Comparison of ENCODE assay signal across 9 mouse cellular contexts in the genomic region with DNA sequence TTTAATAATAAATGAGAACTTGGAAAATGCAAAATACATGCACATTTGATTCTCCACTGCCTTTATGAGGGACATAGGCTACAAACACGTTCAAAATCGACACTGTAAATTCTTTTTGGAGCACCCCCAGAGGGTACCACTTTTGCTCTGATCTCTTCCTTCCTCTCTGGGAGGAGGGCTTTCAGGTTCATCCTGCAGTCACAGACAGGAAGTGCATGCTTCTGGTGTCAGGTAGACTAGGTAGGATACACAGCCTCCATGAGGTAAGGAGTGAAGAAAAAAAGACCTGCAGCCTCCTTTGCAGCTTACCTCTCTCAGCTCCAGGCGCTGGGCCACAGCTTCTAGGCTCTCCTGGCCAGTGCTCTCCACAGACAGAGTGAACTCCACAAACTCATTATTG. TPM values are rescaled to one million over a fixed set of nuclear protein-coding genes. Genes with fewer than 3 reads are reported as not detected.
DNase-seq lines count a peak whose midpoint lies in the region; ATAC-seq and TF ChIP-seq lines count a peak whose summit lies in the region.
"Had no signal": no experiment of that assay in that cellular context is flagged by ENCODE, and none has a peak within 500 bp of the region (broad histone marks: within the 10 kb centered on the region; RNA-seq: fewer than 3 reads in every experiment).

No protein-coding gene starts in this region.

- no peak for TF ChIP-seq POLR2A in spleen, adult 2 months (IDR thresholded peaks at IDR 0.05; ENCODE audit: low read depth, low read length)

- H3K4me3 ChIP-seq in spleen, adult 2 months (ENCODE audit: extremely low read depth, insufficient read depth, insufficient read length) = peak overlapping the region; percentile 44; the same call in 1 of the 2 replicates
- H3K4me3 ChIP-seq in forebrain, embryonic 11.5 days (ENCODE audit: low read depth, low read length) = peak overlapping the region; percentile 47; the same call in 1 of the 2 replicates
- peak overlapping the region; percentile 62 for H3K4me3 ChIP-seq in liver, embryonic 12.5 days
- peak overlapping the region; percentile 74; the same call in 1 of the 2 replicates for H3K4me3 ChIP-seq in stomach, embryonic 16.5 days (replicated peaks; ENCODE audit: low read length)

- no peak for DNase-seq in spleen, adult 2 months (ENCODE audit: low read depth in 1 of 2, low spot score in 2 of 2)
- no peak for DNase-seq in spleen, adult 12 weeks (ENCODE audit: low spot score)
- no peak for DNase-seq in forebrain, embryonic 11.5 days (ENCODE audit: low spot score)
- DNase-seq in MN1 (ENCODE audit: low spot score) = no peak
- no peak for DNase-seq in frontal cortex, postnatal 36 days (ENCODE audit: low spot score in 2 of 2)
- no peak for DNase-seq in heart, postnatal 10 days
- DNase-seq: lung, adult 2 months had no signal

- TF ChIP-seq CTCF in spleen, adult 2 months (IDR thresholded peaks at IDR 0.05; ENCODE audit: extremely low read depth, insufficient read depth, insufficient read length, insufficient replicate concordance) = no peak

- peak overlapping the region; percentile 27 for H3K9ac ChIP-seq in forebrain, embryonic 11.5 days (ENCODE audit: low read length)
- peak overlapping the region; percentile 64 for H3K9ac ChIP-seq in liver, embryonic 12.5 days
- H3K9ac ChIP-seq in stomach, embryonic 16.5 days (ENCODE audit: low read length) = peak overlapping the region; percentile 81

- no peak overlapping the region for H3K27ac ChIP-seq in spleen, adult 2 months (ENCODE audit: insufficient read depth, low read length)
- no peak overlapping the region for H3K27ac ChIP-seq in forebrain, embryonic 11.5 days (ENCODE audit: low read depth, low read length)
- no peak overlapping the region for H3K27ac ChIP-seq in liver, embryonic 12.5 days
- no peak overlapping the region for H3K27ac ChIP-seq in stomach, embryonic 16.5 days (ENCODE audit: low read length)

- no peak for ATAC-seq in forebrain, embryonic 11.5 days (replicated peaks; ENCODE audit: low FRiP score)
- ATAC-seq in liver, embryonic 12.5 days = no peak
- ATAC-seq in stomach, embryonic 16.5 days (ENCODE audit: insufficient read depth, low FRiP score) = no peak

- intact Hi-C loops in heart, postnatal 10 days (cut with DNase I) = no loop called here

- peaks cover 14% of the 10 kb centered on the region for H3K27me3 ChIP-seq in spleen, adult 2 months (ENCODE audit: control insufficient read depth, insufficient read depth, low read length)
- no peaks in the 10 kb centered on the region for H3K27me3 ChIP-seq in forebrain, embryonic 11.5 days (ENCODE audit: control insufficient read depth, insufficient read depth, low read length)
- H3K27me3 ChIP-seq in liver, embryonic 12.5 days (replicated peaks) = peaks cover 27% of the 10 kb centered on the region
- H3K27me3 ChIP-seq in stomach, embryonic 16.5 days (ENCODE audit: control insufficient read depth, insufficient read depth, low read length) = no peaks in the 10 kb centered on the region

- peak overlapping the region; percentile 88; the same call in 1 of the 2 replicates for H3K4me2 ChIP-seq in forebrain, embryonic 11.5 days (ENCODE audit: low read depth, low read length, severe bottlenecking)
- peak overlapping the region; percentile 79 for H3K4me2 ChIP-seq in liver, embryonic 12.5 days
- H3K4me2 ChIP-seq in stomach, embryonic 16.5 days (ENCODE audit: low read depth, low read length) = peak overlapping the region; percentile 71

- WGBS in spleen, adult 2 months = 29% methylated on average over 3 of the region's 3 CpGs
- 66% methylated on average over 3 of the region's 3 CpGs for WGBS in forebrain, embryonic 11.5 days
- 50% methylated on average over 3 of the region's 3 CpGs for WGBS in liver, embryonic 12.5 days (ENCODE audit: insufficient replicate concordance)
- 70% methylated on average over 3 of the region's 3 CpGs for WGBS in stomach, embryonic 16.5 days

- H3K4me1 ChIP-seq in spleen, adult 2 months (ENCODE audit: control insufficient read depth, insufficient read depth, insufficient read length) = peaks cover 3% of the 10 kb centered on the region
- H3K4me1 ChIP-seq in forebrain, embryonic 11.5 days (replicated peaks; ENCODE audit: control insufficient read depth, insufficient read depth, low read length) = peaks cover 12% of the 10 kb centered on the region; the same call in 1 of the 2 replicates
- peaks cover 21% of the 10 kb centered on the region for H3K4me1 ChIP-seq in liver, embryonic 12.5 days
- H3K4me1 ChIP-seq in stomach, embryonic 16.5 days (ENCODE audit: control insufficient read depth, insufficient read depth, low read length) = peaks cover 22% of the 10 kb centered on the region

- H3K36me3 ChIP-seq in spleen, adult 2 months (ENCODE audit: control insufficient read depth, insufficient read depth, low read length) = no peaks in the 10 kb centered on the region
- H3K36me3 ChIP-seq in forebrain, embryonic 11.5 days (ENCODE audit: control insufficient read depth, insufficient read depth, low read length) = no peaks in the 10 kb centered on the region
- no peaks in the 10 kb centered on the region for H3K36me3 ChIP-seq in liver, embryonic 12.5 days
- no peaks in the 10 kb centered on the region for H3K36me3 ChIP-seq in stomach, embryonic 16.5 days (ENCODE audit: control insufficient read depth, insufficient read depth, low read length)

- no peaks in the 10 kb centered on the region for H3K9me3 ChIP-seq in forebrain, embryonic 11.5 days (ENCODE audit: control insufficient read depth, low read length)
- no peaks in the 10 kb centered on the region for H3K9me3 ChIP-seq in liver, embryonic 12.5 days (replicated peaks)
- H3K9me3 ChIP-seq in stomach, embryonic 16.5 days (replicated peaks; ENCODE audit: control insufficient read depth, low read length) = no peaks in the 10 kb centered on the region

RNA-seq across cellular contexts. Expression of gene Ptpn21, which starts 4.0 kb away (rescaled TPM):
- polyA plus RNA-seq in spleen, adult 2 months (2012; rRNA removed) = 6.6 and 8.2 TPM in 2 replicates
- polyA plus RNA-seq in forebrain, embryonic 11.5 days (2014; fragmentation: Nextera tagmentation; extraction: Ambion mirVana) = 12.0 and 12.8 TPM in 2 replicates
- polyA plus RNA-seq in liver, embryonic 12.5 days (2016; fragmentation: Nextera tagmentation; extraction: Ambion mirVana) = 2.4 and 2.8 TPM in 2 replicates
- 7.6 and 9.0 TPM in 2 replicates for polyA plus RNA-seq in stomach, embryonic 16.5 days (2015; fragmentation: Nextera tagmentation; extraction: Ambion mirVana)
- 10 to 100 TPM; 26.3 to 31.6 TPM for total RNA-seq in heart, postnatal 10 days (2021)

RNA-seq across cellular contexts. Expression of gene Zc3h14, which starts 13.6 kb away (rescaled TPM):
- 23.3 and 28.7 TPM in 2 replicates for polyA plus RNA-seq in spleen, adult 2 months (2012; rRNA removed)
- polyA plus RNA-seq in forebrain, embryonic 11.5 days (2014; fragmentation: Nextera tagmentation; extraction: Ambion mirVana) = 176 and 179 TPM in 2 replicates
- polyA plus RNA-seq in liver, embryonic 12.5 days (2016; fragmentation: Nextera tagmentation; extraction: Ambion mirVana) = 65.4 and 67.9 TPM in 2 replicates
- polyA plus RNA-seq in stomach, embryonic 16.5 days (2015; fragmentation: Nextera tagmentation; extraction: Ambion mirVana) = 89.8 and 97.5 TPM in 2 replicates
- 10 to 100 TPM; 69.2 to 70.7 TPM for total RNA-seq in heart, postnatal 10 days (2021)

Comparison
In these comparisons a context has a peak if more than half of its experiments do, and no peak if none do; other contexts are left out.
1. H3K9ac ChIP-seq: peak in every context shown above with its lines; median percentile 81 in stomach, embryonic 16.5 days; 64 in liver, embryonic 12.5 days; 27 in forebrain, embryonic 11.5 days.